Mouse (Mus musculus): Measurements from ENCODE around the gene Tmod1. TPM values are rescaled to one million over a fixed set of nuclear protein-coding genes. Genes with fewer than 3 reads are reported as not detected.

The Tmod1 gene
- 203 and 215 TPM in 2 replicates for polyA plus RNA-seq (2014; fragmentation: Nextera tagmentation; extraction: Ambion mirVana)

DNA sequence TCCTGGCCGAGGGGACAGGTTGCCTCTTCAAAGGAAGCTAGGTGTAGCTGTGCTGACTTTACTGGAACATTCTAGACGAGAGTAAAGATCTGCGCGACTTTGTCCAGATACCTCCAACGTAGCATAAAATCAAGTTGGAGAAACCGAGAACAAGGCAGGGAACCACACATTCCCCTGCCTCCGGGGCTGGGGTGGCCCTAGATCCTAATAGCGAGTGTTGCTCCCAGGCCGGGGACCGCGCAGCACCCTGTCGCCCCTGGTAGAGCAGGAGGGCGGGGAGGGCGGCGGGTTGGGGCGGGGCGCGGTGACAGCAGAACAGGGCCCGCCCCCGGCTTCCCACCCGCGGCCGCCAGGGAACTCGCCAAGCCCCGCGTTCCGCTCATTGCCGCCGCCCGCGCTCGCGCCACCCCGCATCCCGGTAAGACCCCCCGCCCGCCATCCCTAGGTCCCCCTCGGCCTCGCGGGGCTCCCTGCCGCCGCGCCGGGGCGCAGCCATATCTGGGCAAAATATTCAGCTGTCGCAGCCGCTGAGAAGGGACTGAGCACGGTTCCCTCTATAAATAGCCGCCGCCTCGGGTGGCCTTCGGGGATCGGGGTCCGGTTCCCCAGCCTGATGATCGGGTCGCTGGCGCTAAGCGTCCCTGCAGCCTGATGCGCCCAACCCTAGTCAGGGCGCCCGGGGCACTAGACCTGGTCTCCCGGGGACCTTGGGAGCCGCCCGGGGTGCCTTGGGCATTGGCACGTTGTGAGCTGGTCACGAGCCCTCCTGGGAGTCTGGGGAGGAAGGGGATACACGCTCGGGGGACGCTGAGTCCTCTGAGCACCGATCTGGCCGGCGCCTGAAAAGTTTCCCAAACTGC lies at the start of gene Tmod1:
TSS of gene Tmod1 (plus strand) at position 44 of the 860 bp plus-strand sequence.
- Histone ChIP-seq H3K4me3 (ENCODE audit: low read depth, low read length) (peak within 1 kb of the TSS; percentile 85), H3K27ac (ENCODE audit: low read depth, low read length) (peak within 1 kb of the TSS; percentile 100), H3K27me3 (ENCODE audit: control insufficient read depth, insufficient read depth, low read length) (peaks cover 20% of the 10 kb centered on the region; the same call in 1 of the 2 replicates), H3K9ac (ENCODE audit: low read depth, low read length) (peak within 1 kb of the TSS; percentile 82), H3K4me2 (peak within 1 kb of the TSS; percentile 79), H3K36me3 (ENCODE audit: control insufficient read depth, insufficient read depth, low read length) (no peaks in the 10 kb centered on the region), H3K4me1 (ENCODE audit: control insufficient read depth, insufficient read depth, low read length) (peaks cover 49% of the 10 kb centered on the region), H3K9me3 (replicated peaks; ENCODE audit: control insufficient read depth, low read length) (no peaks in the 10 kb centered on the region)
- ATAC-seq (replicated peaks; ENCODE audit: insufficient number of reproducible peaks, low FRiP score, low TSS enrichment): peak; percentile 64
- under 1% methylated on average over 69 of the region's 72 CpGs for WGBS (ENCODE audit: insufficient replicate concordance)

DNA sequence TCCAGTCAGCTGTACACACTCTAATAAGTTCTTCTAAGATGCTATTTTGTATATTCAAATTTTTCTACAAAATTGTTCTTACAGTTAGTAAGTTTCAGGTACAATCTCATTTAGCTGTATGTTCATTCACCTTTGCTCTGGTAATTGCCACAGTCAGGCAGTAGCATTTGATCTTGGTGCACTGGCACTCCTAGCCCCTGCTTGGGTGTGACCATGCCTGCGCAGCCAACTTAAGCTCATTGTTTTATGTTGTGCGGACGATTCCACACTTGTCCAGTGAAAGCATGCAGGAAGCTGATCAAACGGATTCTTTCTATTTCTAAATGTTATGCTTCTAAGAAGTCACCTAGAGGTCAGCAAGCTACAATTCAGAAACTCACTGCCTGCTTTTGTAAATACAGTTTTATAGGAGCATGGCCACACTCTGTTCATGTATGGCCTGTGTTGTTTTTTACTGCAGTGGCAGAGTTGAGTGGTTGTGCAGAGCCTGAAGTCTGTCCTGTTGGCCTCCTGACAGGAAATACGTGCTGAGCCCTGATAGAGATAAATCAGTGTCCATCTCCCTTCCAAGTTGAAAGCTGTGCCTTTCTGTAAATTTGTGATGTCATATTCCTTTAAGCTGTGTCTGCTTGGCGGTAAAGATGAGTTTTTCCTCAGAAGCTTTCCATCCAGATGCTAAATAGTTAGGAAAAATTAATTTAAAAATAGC lies 48.2 kb upstream of the Tmod1 start:
- no peak for ATAC-seq (replicated peaks; ENCODE audit: insufficient number of reproducible peaks, low FRiP score, low TSS enrichment)
- H3K27me3 ChIP-seq (ENCODE audit: control insufficient read depth, insufficient read depth, low read length): no peaks in the 10 kb centered on the region
- H3K36me3 ChIP-seq (ENCODE audit: control insufficient read depth, insufficient read depth, low read length): no peaks in the 10 kb centered on the region
- peaks cover 5% of the 10 kb centered on the region; the same call in 1 of the 2 replicates for H3K4me1 ChIP-seq (ENCODE audit: control insufficient read depth, insufficient read depth, low read length)
- WGBS (ENCODE audit: insufficient replicate concordance): 50% methylated on average over 6 of the region's 6 CpGs
- no peaks in the 10 kb centered on the region for H3K9me3 ChIP-seq (replicated peaks; ENCODE audit: control insufficient read depth, low read length)
- H3K27ac ChIP-seq (ENCODE audit: low read depth, low read length): peak overlapping the region; percentile 17; the same call in 1 of the 2 replicates
- H3K4me3 ChIP-seq (ENCODE audit: low read depth, low read length): no peak overlapping the region
- no peak overlapping the region for H3K9ac ChIP-seq (ENCODE audit: low read depth, low read length)
- no peak overlapping the region for H3K4me2 ChIP-seq

DNA sequence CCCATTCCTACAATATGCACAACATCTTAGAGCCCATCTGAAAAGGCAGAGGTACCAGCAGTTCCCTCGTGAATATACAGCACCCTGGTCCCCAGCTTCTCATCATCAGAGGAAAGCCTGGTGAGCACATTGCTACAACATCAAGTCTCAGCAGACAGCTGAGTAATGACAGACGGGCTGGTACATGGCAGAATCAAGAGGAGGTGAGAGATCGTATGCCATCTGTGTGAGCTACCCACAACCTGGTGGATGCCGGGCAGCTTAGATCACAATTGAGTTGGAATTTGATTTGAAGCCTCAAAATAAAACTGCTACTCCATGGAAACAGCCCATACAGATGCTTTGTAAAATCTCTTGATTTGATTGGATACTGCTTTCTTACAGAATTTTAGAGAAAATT lies 40.2 kb upstream of the Tmod1 start:
- WGBS (ENCODE audit: insufficient replicate concordance): 62% methylated on average over 4 of the region's 4 CpGs
- Histone ChIP-seq H3K27me3 (ENCODE audit: control insufficient read depth, insufficient read depth, low read length) (0 out of 2 replicates have a peak, but pooled peaks cover 2% of the 10 kb centered on the region), H3K36me3 (ENCODE audit: control insufficient read depth, insufficient read depth, low read length) (no peaks in the 10 kb centered on the region), H3K27ac (ENCODE audit: low read depth, low read length) (no peak overlapping the region), H3K4me3 (ENCODE audit: low read depth, low read length) (no peak overlapping the region), H3K9ac (ENCODE audit: low read depth, low read length) (no peak overlapping the region), H3K9me3 (replicated peaks; ENCODE audit: control insufficient read depth, low read length) (no peaks in the 10 kb centered on the region), H3K4me1 (ENCODE audit: control insufficient read depth, insufficient read depth, low read length) (no peaks in the 10 kb centered on the region), H3K4me2 (no peak overlapping the region)
- no peak for ATAC-seq (replicated peaks; ENCODE audit: insufficient number of reproducible peaks, low FRiP score, low TSS enrichment)

DNA sequence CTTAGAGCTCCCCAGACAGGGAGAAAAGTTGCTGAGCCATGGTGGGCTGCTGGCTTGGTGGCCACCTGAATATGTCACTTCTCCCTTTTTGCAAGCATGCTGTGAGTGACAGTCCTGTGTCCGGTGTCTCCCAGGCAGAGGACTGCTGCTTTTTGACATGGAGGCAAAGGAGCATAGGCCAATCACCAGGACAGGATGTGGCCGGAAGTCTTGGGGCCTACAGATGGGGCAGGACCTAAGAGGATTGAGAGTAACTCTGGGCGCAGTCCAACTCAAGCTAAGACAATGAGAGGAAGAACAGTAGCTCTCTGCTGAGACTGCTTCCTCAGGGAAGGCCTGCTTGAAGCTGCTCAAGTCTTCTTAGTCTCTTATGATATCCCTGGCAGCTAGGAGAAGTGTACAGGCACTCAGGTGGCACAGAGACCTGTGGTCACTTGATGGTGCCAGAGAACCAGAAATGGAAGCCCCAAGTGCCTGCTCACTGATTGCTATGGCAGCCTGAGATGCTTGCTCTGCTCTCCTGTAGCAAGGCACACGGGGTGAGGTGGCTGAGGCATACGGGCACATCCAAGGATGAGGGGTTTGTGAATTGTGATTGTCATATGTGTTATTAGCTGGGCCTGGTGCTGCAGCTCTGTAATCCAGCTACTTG lies 30.5 kb upstream of the Tmod1 start:
- no peak overlapping the region for H3K9ac ChIP-seq (ENCODE audit: low read depth, low read length)
- H3K9me3 ChIP-seq (replicated peaks; ENCODE audit: control insufficient read depth, low read length): no peaks in the 10 kb centered on the region
- no peak overlapping the region for H3K4me3 ChIP-seq (ENCODE audit: low read depth, low read length)
- H3K27ac ChIP-seq (ENCODE audit: low read depth, low read length): no peak overlapping the region
- H3K36me3 ChIP-seq (ENCODE audit: control insufficient read depth, insufficient read depth, low read length): peaks cover 3% of the 10 kb centered on the region; the same call in 1 of the 2 replicates
- ATAC-seq (replicated peaks; ENCODE audit: insufficient number of reproducible peaks, low FRiP score, low TSS enrichment): no peak
- no peak overlapping the region for H3K4me2 ChIP-seq
- WGBS (ENCODE audit: insufficient replicate concordance): 70% methylated on average over 5 of the region's 5 CpGs
- H3K4me1 ChIP-seq (ENCODE audit: control insufficient read depth, insufficient read depth, low read length): no peaks in the 10 kb centered on the region
- no peaks in the 10 kb centered on the region for H3K27me3 ChIP-seq (ENCODE audit: control insufficient read depth, insufficient read depth, low read length)

DNA sequence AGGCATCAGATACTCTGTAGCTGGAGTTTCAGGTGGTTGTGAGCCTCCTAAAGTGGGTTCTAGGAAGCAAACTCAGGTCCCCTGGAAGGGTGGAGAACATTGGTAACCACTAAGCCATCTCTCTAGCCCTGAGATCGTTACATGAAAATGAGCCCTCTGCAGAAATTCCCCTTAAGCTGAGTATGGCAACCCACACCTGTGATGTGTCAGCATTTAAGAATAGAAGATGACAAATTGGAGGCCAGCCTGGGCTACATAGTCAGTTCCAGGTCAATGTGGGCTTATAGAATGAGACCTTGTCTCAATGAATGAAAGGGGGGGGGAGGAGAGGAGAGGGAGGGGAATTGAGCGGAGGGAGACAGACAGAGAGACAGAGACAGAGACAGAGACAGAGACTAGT lies 27.0 kb upstream of the Tmod1 start:
- Histone ChIP-seq H3K4me2 (no peak overlapping the region), H3K9me3 (replicated peaks; ENCODE audit: control insufficient read depth, low read length) (no peaks in the 10 kb centered on the region), H3K4me1 (ENCODE audit: control insufficient read depth, insufficient read depth, low read length) (no peaks in the 10 kb centered on the region), H3K9ac (ENCODE audit: low read depth, low read length) (no peak overlapping the region), H3K36me3 (ENCODE audit: control insufficient read depth, insufficient read depth, low read length) (peaks cover 3% of the 10 kb centered on the region; the same call in 1 of the 2 replicates), H3K27ac (ENCODE audit: low read depth, low read length) (no peak overlapping the region), H3K27me3 (ENCODE audit: control insufficient read depth, insufficient read depth, low read length) (no peaks in the 10 kb centered on the region), H3K4me3 (ENCODE audit: low read depth, low read length) (no peak overlapping the region)
- 89% methylated on average over 2 of the region's 2 CpGs for WGBS (ENCODE audit: insufficient replicate concordance)
- ATAC-seq (replicated peaks; ENCODE audit: insufficient number of reproducible peaks, low FRiP score, low TSS enrichment): no peak

DNA sequence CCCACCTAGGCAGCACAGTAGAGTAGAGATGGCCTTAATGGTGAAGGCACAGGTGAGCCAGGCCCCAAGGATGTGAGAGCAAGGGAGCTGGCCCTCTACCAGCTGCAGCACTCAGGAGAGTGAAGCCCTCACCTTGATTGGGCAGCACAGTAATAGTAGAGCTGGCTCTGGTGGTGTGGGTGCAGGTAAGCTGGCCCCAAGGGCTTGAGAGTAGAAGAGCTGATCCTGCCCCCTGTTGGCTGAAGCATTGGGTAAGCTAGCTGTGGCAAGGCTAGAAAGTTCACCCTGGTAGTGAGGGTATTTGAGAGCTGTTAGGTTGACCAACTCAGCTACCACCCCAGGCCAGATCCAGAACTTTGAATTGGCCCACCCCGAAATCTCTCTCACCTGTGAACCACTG lies 23.1 kb upstream of the Tmod1 start:
- no peaks in the 10 kb centered on the region for H3K27me3 ChIP-seq (ENCODE audit: control insufficient read depth, insufficient read depth, low read length)
- WGBS (ENCODE audit: insufficient replicate concordance): 56% methylated on average over 1 of the region's 1 CpGs
- H3K9me3 ChIP-seq (replicated peaks; ENCODE audit: control insufficient read depth, low read length): no peaks in the 10 kb centered on the region
- H3K27ac ChIP-seq (ENCODE audit: low read depth, low read length): no peak overlapping the region
- H3K9ac ChIP-seq (ENCODE audit: low read depth, low read length): no peak overlapping the region
- no peak overlapping the region for H3K4me3 ChIP-seq (ENCODE audit: low read depth, low read length)
- H3K36me3 ChIP-seq (ENCODE audit: control insufficient read depth, insufficient read depth, low read length): peaks cover 3% of the 10 kb centered on the region; the same call in 1 of the 2 replicates
- no peak for ATAC-seq (replicated peaks; ENCODE audit: insufficient number of reproducible peaks, low FRiP score, low TSS enrichment)
- H3K4me1 ChIP-seq (ENCODE audit: control insufficient read depth, insufficient read depth, low read length): no peaks in the 10 kb centered on the region
- H3K4me2 ChIP-seq: no peak overlapping the region

DNA sequence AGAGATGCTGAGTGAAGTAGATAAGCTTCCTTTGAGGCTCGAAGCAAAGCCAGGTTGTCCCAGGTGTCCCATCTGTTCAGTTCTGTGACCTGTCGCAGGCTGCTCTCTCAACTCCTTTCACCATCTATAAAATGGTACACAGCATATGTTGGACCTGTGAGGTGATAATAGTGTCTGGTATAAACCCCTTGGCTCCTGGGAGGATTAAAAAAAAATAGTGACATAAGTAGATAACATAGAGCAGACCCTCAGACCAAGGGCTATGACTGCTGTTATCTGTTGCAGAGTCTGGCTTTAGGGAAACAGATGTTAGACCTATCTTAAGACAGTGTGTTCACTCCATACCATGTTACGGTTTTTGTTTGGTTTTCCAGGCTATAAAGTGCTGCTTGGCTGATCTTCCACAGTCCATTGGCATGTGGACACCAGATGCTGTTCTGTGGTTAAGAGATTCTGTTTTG lies 15.7 kb upstream of the Tmod1 start:
- no peaks in the 10 kb centered on the region for H3K36me3 ChIP-seq (ENCODE audit: control insufficient read depth, insufficient read depth, low read length)
- H3K9me3 ChIP-seq (replicated peaks; ENCODE audit: control insufficient read depth, low read length): no peaks in the 10 kb centered on the region
- H3K27ac ChIP-seq (ENCODE audit: low read depth, low read length): no peak overlapping the region
- peak; percentile 69 for ATAC-seq (replicated peaks; ENCODE audit: insufficient number of reproducible peaks, low FRiP score, low TSS enrichment)
- H3K4me3 ChIP-seq (ENCODE audit: low read depth, low read length): no peak overlapping the region
- no peak overlapping the region for H3K4me2 ChIP-seq
- 0 out of 2 replicates have a peak, but pooled peaks cover 7% of the 10 kb centered on the region for H3K4me1 ChIP-seq (ENCODE audit: control insufficient read depth, insufficient read depth, low read length)
- whole genome bisulfite sequencing (ENCODE audit: insufficient replicate concordance): 24% methylated on average over 3 of the region's 3 CpGs
- H3K9ac ChIP-seq (ENCODE audit: low read depth, low read length): no peak overlapping the region
- H3K27me3 ChIP-seq (ENCODE audit: control insufficient read depth, insufficient read depth, low read length): no peaks in the 10 kb centered on the region

DNA sequence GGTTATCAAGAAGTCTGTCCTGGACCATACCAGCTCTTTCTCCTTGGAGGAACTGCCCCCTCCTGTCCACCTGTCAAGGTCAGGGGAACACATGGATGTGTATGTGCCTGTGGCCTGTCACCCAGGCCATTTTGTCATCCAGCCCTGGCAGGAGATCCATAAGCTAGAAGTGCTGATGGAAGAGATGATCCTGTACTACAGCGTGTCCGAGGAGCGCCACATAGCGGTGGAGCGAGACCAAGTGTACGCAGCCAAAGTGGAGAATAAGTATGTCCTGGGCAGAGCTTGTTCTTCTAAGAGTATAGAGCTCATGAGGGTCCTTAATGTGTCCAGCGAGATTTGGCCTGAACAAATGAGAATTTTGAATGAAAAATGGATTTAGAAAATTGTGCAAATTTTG lies 12.8 kb upstream of the Tmod1 start:
- ATAC-seq (replicated peaks; ENCODE audit: insufficient number of reproducible peaks, low FRiP score, low TSS enrichment): no peak
- Histone ChIP-seq H3K9me3 (replicated peaks; ENCODE audit: control insufficient read depth, low read length) (no peaks in the 10 kb centered on the region), H3K4me3 (ENCODE audit: low read depth, low read length) (no peak overlapping the region), H3K27ac (ENCODE audit: low read depth, low read length) (no peak overlapping the region), H3K36me3 (ENCODE audit: control insufficient read depth, insufficient read depth, low read length) (no peaks in the 10 kb centered on the region), H3K4me1 (ENCODE audit: control insufficient read depth, insufficient read depth, low read length) (0 out of 2 replicates have a peak, but pooled peaks cover 7% of the 10 kb centered on the region), H3K27me3 (ENCODE audit: control insufficient read depth, insufficient read depth, low read length) (no peaks in the 10 kb centered on the region), H3K9ac (ENCODE audit: low read depth, low read length) (no peak overlapping the region), H3K4me2 (no peak overlapping the region)
- 27% methylated on average over 7 of the region's 7 CpGs for WGBS (ENCODE audit: insufficient replicate concordance)

All from heart, embryonic 11.5 days (tissue).